Mouse (Mus musculus): Measurements from ENCODE around the gene Ndufa12.

The Ndufa12 gene

DNA sequence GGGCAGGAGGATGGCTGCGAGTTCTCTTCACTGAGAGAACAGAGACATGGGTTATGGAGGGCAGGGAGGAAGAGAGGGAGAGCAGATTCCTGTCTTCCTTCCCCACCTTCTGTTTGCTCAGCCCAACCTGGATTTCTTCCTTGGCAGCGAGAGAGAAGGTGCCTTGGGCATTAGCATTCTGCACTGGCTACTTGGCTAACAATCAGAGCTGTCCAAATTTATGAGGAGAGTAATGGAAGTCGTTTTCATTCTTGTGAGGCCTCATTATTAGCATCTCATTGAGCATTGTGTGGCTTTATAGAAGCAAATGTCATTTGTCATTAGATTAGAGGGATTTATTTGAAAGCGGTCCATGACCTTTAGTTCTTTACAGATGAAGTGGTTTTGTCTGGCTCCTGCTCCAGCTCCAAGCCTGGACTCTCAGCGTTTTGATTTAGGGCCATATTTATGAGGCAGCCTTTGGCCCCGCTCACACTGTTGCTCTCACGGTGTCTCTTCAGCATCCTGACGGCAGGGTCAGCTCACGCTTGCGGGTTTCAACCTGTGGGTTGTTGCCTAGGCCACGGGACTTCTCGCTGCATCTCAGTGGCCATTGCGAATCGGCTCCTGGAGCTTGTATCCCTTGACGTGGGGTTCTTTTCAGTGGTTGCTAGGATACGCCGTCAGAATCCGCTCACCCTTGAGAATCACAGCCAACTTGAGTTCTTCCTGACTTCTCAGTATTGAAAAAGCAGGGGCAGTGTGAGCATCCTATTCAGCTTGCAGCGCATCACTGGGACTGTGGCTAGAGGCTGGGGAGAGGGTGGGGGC, 31.9 kb downstream of the Ndufa12 start:
- peak; percentile 44 for DNase-seq (ENCODE audit: low read depth, low spot score)

GRCm38 (mm10) chr10:94231025-94231424, 32.5 kb downstream of the Ndufa12 start:
- DNase-seq (ENCODE audit: low read depth, low spot score), result no peak

DNA sequence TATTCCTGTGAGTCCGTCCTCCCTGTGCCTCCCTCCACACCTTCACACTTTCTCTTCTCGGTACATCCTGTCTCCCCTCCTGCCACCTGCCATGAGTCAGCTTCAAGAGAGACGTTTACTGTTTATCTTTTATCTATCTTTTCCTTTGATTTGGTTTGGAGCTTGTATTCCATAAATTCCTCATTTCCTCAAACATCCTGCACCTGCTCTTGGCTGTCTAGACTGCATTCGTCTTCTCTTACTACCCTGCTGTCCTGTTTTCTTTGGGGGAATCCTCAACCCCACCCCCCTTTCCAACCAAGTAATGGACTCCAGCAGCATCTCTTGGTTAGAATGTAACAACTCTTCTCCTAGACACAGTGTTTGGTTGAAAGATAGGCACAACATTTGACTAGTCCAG, 36.7 kb downstream of the Ndufa12 start:
- DNase-seq (ENCODE audit: low read depth, low spot score), result no peak

GRCm38 (mm10) chr10:94241346-94241745, 42.8 kb downstream of the Ndufa12 start:
- no peak for DNase-seq (ENCODE audit: low read depth, low spot score)

- no peak for DNase-seq (ENCODE audit: low read depth, low spot score)
Observed at GRCm38 (mm10) chr10:94247748-94248349, 49.3 kb downstream of the Ndufa12 start.

DNA sequence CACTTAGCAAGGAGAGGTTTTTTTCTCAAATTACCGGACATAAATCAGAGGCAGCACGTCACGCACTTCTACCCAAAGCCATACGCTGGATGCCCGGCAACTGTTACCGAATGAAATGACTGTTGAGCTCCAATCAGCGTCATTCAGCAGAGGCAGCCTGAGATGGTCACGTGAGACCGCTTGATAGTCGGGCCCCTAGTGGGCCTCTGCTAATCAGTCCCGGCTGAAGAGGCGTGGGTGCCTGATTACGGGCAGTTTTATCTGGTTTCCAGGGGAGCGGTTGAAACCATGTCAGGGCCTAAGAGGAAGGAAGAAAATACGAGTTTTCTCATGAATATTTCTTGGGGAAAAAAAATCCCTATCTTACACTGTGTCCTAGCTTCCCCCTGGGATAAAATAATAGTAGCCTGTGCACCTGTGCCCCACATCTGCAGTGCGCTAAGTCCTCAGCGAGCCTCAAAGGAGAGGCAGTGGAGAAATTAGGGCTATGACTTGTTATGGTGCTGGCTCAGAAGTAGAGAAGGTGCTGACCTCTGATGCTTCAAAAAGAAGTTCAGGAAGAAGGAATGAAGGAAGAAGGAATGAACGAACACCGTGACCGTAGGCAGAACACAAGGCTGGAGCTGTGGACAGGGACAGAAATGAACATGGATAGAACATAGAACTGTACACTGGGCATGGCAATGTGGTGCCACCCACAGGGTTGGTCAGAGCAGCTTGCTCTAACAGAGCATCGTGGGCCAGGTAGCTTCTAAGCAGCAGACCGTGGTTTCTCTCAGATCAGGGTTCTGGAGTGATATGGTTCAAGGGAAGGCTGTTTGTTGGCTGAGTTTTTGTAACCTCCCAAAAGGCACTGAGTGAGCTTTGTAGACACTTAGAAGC, 51.3 kb downstream of the Ndufa12 start:
- no peak for DNase-seq (ENCODE audit: low read depth, low spot score)

GRCm38 (mm10) chr10:94253260-94253807, 54.8 kb downstream of the Ndufa12 start:
- DNase-seq (ENCODE audit: low read depth, low spot score), result no peak

- DNase-seq (ENCODE audit: low read depth, low spot score), result no peak
Observed at GRCm38 (mm10) chr10:94254766-94255165, 56.2 kb downstream of the Ndufa12 start.

GRCm38 (mm10) chr10:94255744-94256143, 57.2 kb downstream of the Ndufa12 start:
- no peak for DNase-seq (ENCODE audit: low read depth, low spot score)

GRCm38 (mm10) chr10:94256518-94256917, 58.0 kb downstream of the Ndufa12 start:
- DNase-seq (ENCODE audit: low read depth, low spot score), result no peak

DNA sequence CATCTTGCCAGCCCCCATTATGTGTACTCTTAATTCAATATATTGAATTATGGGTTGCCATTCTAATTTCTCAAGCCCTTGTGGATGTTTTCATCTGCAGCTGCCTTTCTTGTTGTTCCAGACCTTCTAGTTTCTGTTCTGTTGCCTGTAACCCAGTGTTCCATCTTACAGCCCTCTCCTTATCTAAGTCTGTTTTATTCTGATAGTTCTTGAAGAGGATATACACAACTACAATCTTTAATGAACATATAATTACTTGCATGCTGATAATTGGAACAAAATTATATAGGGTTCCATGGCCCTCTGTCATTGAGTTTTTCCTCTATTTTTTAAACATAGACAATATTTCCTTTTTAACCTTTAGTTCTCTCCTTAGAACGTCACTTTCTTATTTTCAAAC, 62.0 kb downstream of the Ndufa12 start:
- DNase-seq (ENCODE audit: low read depth, low spot score), result no peak

DNA sequence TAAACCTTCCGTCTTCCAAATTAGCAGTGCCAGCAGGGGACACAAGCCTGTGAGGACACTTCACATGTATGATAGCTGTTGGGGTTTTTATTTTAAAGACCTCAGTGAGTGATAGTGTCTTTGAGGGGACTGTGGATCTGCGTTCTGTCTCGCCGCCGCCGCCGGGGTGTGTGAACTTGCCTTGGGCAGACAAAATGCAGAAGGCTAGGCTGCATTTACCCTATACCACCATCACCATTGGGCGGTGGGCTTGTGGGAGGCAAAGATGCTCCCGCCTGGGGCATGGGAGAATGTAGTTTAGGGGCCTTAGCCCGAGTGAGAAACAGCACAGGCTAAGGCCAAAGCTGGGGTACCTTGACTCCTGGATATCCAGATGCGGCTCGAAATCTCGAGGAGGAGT, 64.1 kb downstream of the Ndufa12 start:
- no peak for DNase-seq (ENCODE audit: low read depth, low spot score)

- DNase-seq (ENCODE audit: low read depth, low spot score), result no peak
Observed at GRCm38 (mm10) chr10:94263211-94263610, 64.7 kb downstream of the Ndufa12 start.

DNA sequence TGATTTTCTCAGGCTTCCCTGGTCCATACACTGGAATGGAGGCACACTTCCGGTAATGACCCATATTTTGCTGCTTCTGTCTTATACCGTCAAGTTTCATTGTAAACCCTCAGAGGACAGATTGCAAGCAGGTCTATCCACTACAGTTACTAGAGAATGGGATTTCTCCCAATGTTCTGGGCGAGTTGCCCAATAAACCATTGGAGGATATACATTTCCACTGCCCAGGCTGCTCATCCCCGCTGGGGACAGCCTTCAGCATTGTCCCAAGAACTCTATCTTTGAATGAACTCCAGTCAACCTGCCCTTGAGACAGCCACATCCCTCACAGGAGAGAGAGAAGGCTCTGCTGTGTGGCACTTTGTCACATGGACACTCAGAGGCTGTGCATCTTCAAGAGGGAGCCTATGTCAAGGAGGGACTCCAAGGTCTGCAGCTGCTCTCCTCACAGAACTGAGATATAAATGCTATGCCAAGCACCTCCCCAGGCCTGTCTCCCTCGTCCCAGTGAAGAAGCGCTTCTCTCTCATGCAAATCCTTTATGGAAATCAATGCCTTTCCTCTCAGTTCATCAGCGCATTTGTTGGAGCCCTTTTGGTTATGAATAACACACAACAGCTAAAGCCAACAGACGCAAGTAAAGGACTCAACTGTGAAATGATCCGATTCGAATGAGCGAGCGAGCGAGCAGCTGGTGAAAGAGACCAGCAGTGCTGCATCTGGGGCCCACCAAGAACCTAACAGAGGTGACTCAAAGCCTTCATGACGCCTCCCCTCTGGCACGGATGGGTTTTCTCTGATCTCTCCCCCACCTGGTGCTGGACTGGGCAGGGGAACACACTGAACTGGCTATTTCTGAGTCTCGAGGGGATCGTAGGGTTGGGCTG, 67.4 kb downstream of the Ndufa12 start:
- no peak for DNase-seq (ENCODE audit: low read depth, low spot score)

All from embryo, embryonic 11.5 days (tissue).